In genomic region chr14:30867042-30867441, GRCm38 (mm10) we compare ENCODE assay signal across 8 mouse cellular contexts. TPM values are rescaled to one million over a fixed set of nuclear protein-coding genes. Genes with fewer than 3 reads are reported as not detected.
DNase-seq lines count a peak whose midpoint lies in the region; ATAC-seq and TF ChIP-seq lines count a peak whose summit lies in the region.

No protein-coding gene starts in this region.

- no peak overlapping the region for H3K9ac ChIP-seq in ES-Bruce4 (ENCODE audit: low read depth, poor library complexity, severe bottlenecking)
- H3K9ac ChIP-seq in liver, embryonic 11.5 days (ENCODE audit: low read depth, low read length): no peak overlapping the region

- H3K27ac ChIP-seq in ES-Bruce4 (ENCODE audit: insufficient read depth, low read length): no peak overlapping the region
- no peak overlapping the region for H3K27ac ChIP-seq in liver, embryonic 11.5 days (ENCODE audit: low read depth, low read length)

- DNase-seq in 416B (ENCODE audit: low read depth): peak; percentile 73
- DNase-seq in c-Kit-positive CD71-positive TER-119-positive erythroid progenitor cells, embryonic 14.5 days (ENCODE audit: low spot score): peak; percentile 65
- DNase-seq in frontal cortex, postnatal 10 days (ENCODE audit: low spot score in 2 of 2): peak; percentile 35 to 61
- DNase-seq in kidney, adult 8-10 months: peak; percentile 53 to 75
- peak; percentile 60 for DNase-seq in liver, embryonic 11.5 days (ENCODE audit: low spot score)
- DNase-seq in ovary, postnatal 36 days (ENCODE audit: low spot score): peak; percentile 66
- DNase-seq in urinary bladder, postnatal 4 days (ENCODE audit: low spot score in 2 of 2): peak; percentile 62 to 80

- H3K4me1 ChIP-seq in ES-Bruce4 (ENCODE audit: control insufficient read depth, insufficient read depth, low read length): no peaks in the 10 kb centered on the region
- H3K4me1 ChIP-seq in liver, embryonic 11.5 days (replicated peaks; ENCODE audit: control insufficient read depth, insufficient read depth, low read length): peaks cover 16% of the 10 kb centered on the region

- no peaks in the 10 kb centered on the region for H3K27me3 ChIP-seq in ES-Bruce4 (ENCODE audit: control insufficient read depth, insufficient read depth, low read length, poor library complexity, severe bottlenecking)
- no peaks in the 10 kb centered on the region for H3K27me3 ChIP-seq in liver, embryonic 11.5 days (replicated peaks; ENCODE audit: control insufficient read depth, insufficient read depth, low read length)

- TF ChIP-seq CTCF in ES-Bruce4 (IDR thresholded peaks at IDR 0.05; ENCODE audit: low read depth, low read length): peak; percentile 95

- no peak for TF ChIP-seq EP300 in ES-Bruce4 (IDR thresholded peaks at IDR 0.05; ENCODE audit: insufficient read depth, low read depth, low read length)

- H3K9me3 ChIP-seq in ES-Bruce4 (replicated peaks; ENCODE audit: control insufficient read depth, insufficient read depth, low read length, poor library complexity, severe bottlenecking): no peaks in the 10 kb centered on the region
- no peaks in the 10 kb centered on the region for H3K9me3 ChIP-seq in liver, embryonic 11.5 days (ENCODE audit: control insufficient read depth, low read length)

- TF ChIP-seq POLR2A in ES-Bruce4 (IDR thresholded peaks at IDR 0.05; ENCODE audit: insufficient read depth, low read length): no peak

- WGBS in liver, embryonic 11.5 days: 30% methylated on average over 5 of the region's 5 CpGs

- peak; percentile 33; the same call in 1 of the 2 replicates for ATAC-seq in liver, embryonic 11.5 days (replicated peaks; ENCODE audit: low FRiP score)

- H3K4me2 ChIP-seq in liver, embryonic 11.5 days: no peak overlapping the region

- no peaks in the 10 kb centered on the region for H3K36me3 ChIP-seq in ES-Bruce4 (ENCODE audit: control insufficient read depth, insufficient read depth, low read length, poor library complexity, severe bottlenecking)
- H3K36me3 ChIP-seq in liver, embryonic 11.5 days (ENCODE audit: control insufficient read depth, insufficient read depth, low read length): no peaks in the 10 kb centered on the region

- H3K4me3 ChIP-seq in ES-Bruce4 (ENCODE audit: low read depth, low read length): no peak overlapping the region
- H3K4me3 ChIP-seq in liver, embryonic 11.5 days (ENCODE audit: low read depth, low read length): no peak overlapping the region

RNA-seq across cellular contexts. Expression of gene Mustn1, which starts 12.0 kb away (rescaled TPM):
- 0.49 TPM in 1 of 2 replicates, not detected in the other for polyA plus RNA-seq in ES-Bruce4 (2011; ENCODE audit: insufficient read depth, insufficient read length, low read depth, missing spikeins)
- polyA plus RNA-seq in liver, embryonic 11.5 days (2014; fragmentation: Nextera tagmentation; extraction: Ambion mirVana): 0.25 and 0.45 TPM in 2 replicates

RNA-seq across cellular contexts. Expression of gene Itih4, which starts 19.2 kb away (rescaled TPM):
- 0.29 TPM in 1 of 2 replicates, not detected in the other for polyA plus RNA-seq in ES-Bruce4 (2011; ENCODE audit: insufficient read depth, insufficient read length, low read depth, missing spikeins)
- polyA plus RNA-seq in liver, embryonic 11.5 days (2014; fragmentation: Nextera tagmentation; extraction: Ambion mirVana): 3.4 and 4.4 TPM in 2 replicates

RNA-seq across cellular contexts. Expression of gene Tmem110, which starts 41.7 kb away (rescaled TPM):
- 18.1 and 18.6 TPM in 2 replicates for polyA plus RNA-seq in ES-Bruce4 (2011; ENCODE audit: insufficient read depth, insufficient read length, low read depth, missing spikeins)
- 22.6 and 26.1 TPM in 2 replicates for polyA plus RNA-seq in liver, embryonic 11.5 days (2014; fragmentation: Nextera tagmentation; extraction: Ambion mirVana)

RNA-seq across cellular contexts. Expression of gene Itih3, which starts 56.5 kb away (rescaled TPM):
- polyA plus RNA-seq in ES-Bruce4 (2011; ENCODE audit: insufficient read depth, insufficient read length, low read depth, missing spikeins): not detected in 2 replicates
- polyA plus RNA-seq in liver, embryonic 11.5 days (2014; fragmentation: Nextera tagmentation; extraction: Ambion mirVana): 57.8 and 64.8 TPM in 2 replicates
